In genomic region chr1:171360656-171361055, GRCm38 (mm10) we compare ENCODE assay signal across 9 mouse cellular contexts. TPM values are rescaled to one million over a fixed set of nuclear protein-coding genes. Genes with fewer than 3 reads are reported as not detected.
A peak's percentile ranks its signal among the peaks of the same experiment; 100 is the strongest.
DNase-seq lines count a peak whose midpoint lies in the region; ATAC-seq and TF ChIP-seq lines count a peak whose summit lies in the region.
"Had no signal": no experiment of that assay in that cellular context is flagged by ENCODE, and none has a peak within 500 bp of the region (broad histone marks: within the 10 kb centered on the region; RNA-seq: fewer than 3 reads in every experiment).

TSS of gene Klhdc9 (minus strand) at chr1:171360798.

- peak; percentile 97 for ATAC-seq in forebrain, embryonic 13.5 days
- peak; percentile 92 for ATAC-seq in heart, postnatal 0 days (ENCODE audit: insufficient read depth, low read depth)
- ATAC-seq in liver, embryonic 13.5 days (ENCODE audit: low read depth): peak; percentile 85

- peak within 1 kb of the TSS; percentile 46 for H3K4me3 ChIP-seq in forebrain, embryonic 13.5 days
- H3K4me3 ChIP-seq in heart, postnatal 0 days (ENCODE audit: low read depth, low read length): peak within 1 kb of the TSS; percentile 55
- H3K4me3 ChIP-seq in liver, embryonic 13.5 days (replicated peaks): peak within 1 kb of the TSS; percentile 66

- H3K4me1 ChIP-seq in forebrain, embryonic 13.5 days: peaks cover 18% of the 10 kb centered on the region
- no peaks in the 10 kb centered on the region for H3K4me1 ChIP-seq in heart, postnatal 0 days (ENCODE audit: control insufficient read depth, insufficient read depth)
- H3K4me1 ChIP-seq in liver, embryonic 13.5 days (replicated peaks): peaks cover 38% of the 10 kb centered on the region

- TF ChIP-seq EP300 in heart, postnatal 0 days (IDR thresholded peaks at IDR 0.05; ENCODE audit: low read depth): no peak

- WGBS in forebrain, embryonic 13.5 days: under 1% methylated on average over 21 of the region's 21 CpGs
- 4% methylated on average over 21 of the region's 21 CpGs for WGBS in heart, postnatal 0 days
- WGBS in liver, embryonic 13.5 days (ENCODE audit: insufficient replicate concordance): under 1% methylated on average over 21 of the region's 21 CpGs

- peak within 1 kb of the TSS; percentile 88 for H3K4me2 ChIP-seq in forebrain, embryonic 13.5 days
- H3K4me2 ChIP-seq in heart, postnatal 0 days (ENCODE audit: low read depth, low read length): peak within 1 kb of the TSS; percentile 69
- peak within 1 kb of the TSS; percentile 83 for H3K4me2 ChIP-seq in liver, embryonic 13.5 days

- H3K27me3 ChIP-seq in forebrain, embryonic 13.5 days: no peaks in the 10 kb centered on the region
- H3K27me3 ChIP-seq in heart, postnatal 0 days (ENCODE audit: control insufficient read depth, insufficient read depth, low read length): no peaks in the 10 kb centered on the region
- H3K27me3 ChIP-seq in liver, embryonic 13.5 days: no peaks in the 10 kb centered on the region
- no peaks in the 10 kb centered on the region for H3K27me3 ChIP-seq in splenic B cell, adult 2 months (ENCODE audit: control insufficient read depth, insufficient read depth, low read length, poor library complexity, severe bottlenecking)
- H3K27me3 ChIP-seq: CH12.LX had no signal

- H3K27ac ChIP-seq in forebrain, embryonic 13.5 days: peak within 1 kb of the TSS; percentile 67
- peak within 1 kb of the TSS; percentile 16; the same call in 1 of the 2 replicates for H3K27ac ChIP-seq in heart, postnatal 0 days (ENCODE audit: low read depth)
- peak within 1 kb of the TSS; percentile 48 for H3K27ac ChIP-seq in liver, embryonic 13.5 days

- H3K9me3 ChIP-seq in forebrain, embryonic 13.5 days (replicated peaks): peaks cover 3% of the 10 kb centered on the region; the same call in 1 of the 2 replicates
- no peaks in the 10 kb centered on the region for H3K9me3 ChIP-seq in heart, postnatal 0 days (replicated peaks; ENCODE audit: control insufficient read depth, low read length)
- 0 out of 2 replicates have a peak, but pooled peaks cover 3% of the 10 kb centered on the region for H3K9me3 ChIP-seq in liver, embryonic 13.5 days (replicated peaks)

- no peak for TF ChIP-seq CTCF in heart, postnatal 0 days (IDR thresholded peaks at IDR 0.05; ENCODE audit: low read depth)

- peak; percentile 87 to 93 for DNase-seq in CD8-positive naive resting alpha-beta T cell, adult 2 months (ENCODE audit: low read depth in 2 of 2, low spot score in 2 of 2)
- peak; percentile 80 for DNase-seq in cerebellum, adult 11 months
- peak; percentile 94 for DNase-seq in heart, postnatal 0 days (ENCODE audit: low spot score)
- DNase-seq in kidney, postnatal 25 days: peak; percentile 88 to 97
- DNase-seq in liver, embryonic 13.5 days: peak; percentile 74
- peak; percentile 90 to 91 for DNase-seq in natural killer cell, adult 2 months (ENCODE audit: low spot score in 2 of 2)
- peak; percentile 89 for DNase-seq in splenic B cell, adult 2 months (ENCODE audit: low read depth, low spot score)

- H3K9ac ChIP-seq in forebrain, embryonic 13.5 days: peak within 1 kb of the TSS; percentile 68
- H3K9ac ChIP-seq in heart, postnatal 0 days (replicated peaks; ENCODE audit: low read depth, low read length): peak within 1 kb of the TSS; percentile 47
- peak within 1 kb of the TSS; percentile 71 for H3K9ac ChIP-seq in liver, embryonic 13.5 days

- H3K36me3 ChIP-seq in forebrain, embryonic 13.5 days (ENCODE audit: poor library complexity, severe bottlenecking): peaks cover 28% of the 10 kb centered on the region
- H3K36me3 ChIP-seq in heart, postnatal 0 days (replicated peaks; ENCODE audit: control insufficient read depth, insufficient read depth, low read length): peaks cover 21% of the 10 kb centered on the region
- peaks cover 27% of the 10 kb centered on the region for H3K36me3 ChIP-seq in liver, embryonic 13.5 days
- no peaks in the 10 kb centered on the region; the same call in 1 of the 2 replicates for H3K36me3 ChIP-seq in splenic B cell, adult 2 months (ENCODE audit: control insufficient read depth, insufficient read depth, low read length, poor library complexity, severe bottlenecking)

RNA-seq across cellular contexts. Expression of gene Klhdc9, which starts in this region (rescaled TPM):
- 3.3 and 3.8 TPM in 2 replicates for polyA plus RNA-seq in forebrain, embryonic 13.5 days (2015; fragmentation: Nextera tagmentation; extraction: Ambion mirVana)
- total RNA-seq in heart, postnatal 0 days (2014; rRNA removed; ENCODE audit: low replicate concordance): 0.19 and 3.2 TPM in 2 replicates
- polyA plus RNA-seq in heart, postnatal 0 days (2015; fragmentation: Nextera tagmentation; extraction: Ambion mirVana): 1.1 TPM in 2 replicates
- 0.13 and 0.18 TPM in 2 replicates for polyA plus RNA-seq in liver, embryonic 13.5 days (2015; fragmentation: Nextera tagmentation; extraction: Ambion mirVana)

Comparison
In these comparisons a context has a peak if more than half of its experiments do, and no peak if none do; other contexts are left out.
1. Peak in every context shown above with its lines: DNase-seq, ATAC-seq, H3K4me3 ChIP-seq and H3K27ac ChIP-seq.
2. Peak in DNase-seq, ATAC-seq, H3K4me3 ChIP-seq, H3K27ac ChIP-seq, H3K9ac ChIP-seq and H3K4me2 ChIP-seq in liver, embryonic 13.5 days; RNA of the gene not detected or under 1 TPM.
3. H3K27ac ChIP-seq: peak in every context shown above with its lines; median percentile 67 in forebrain, embryonic 13.5 days; 48 in liver, embryonic 13.5 days; 16 in heart, postnatal 0 days.